Mouse (Mus musculus): ENCODE measurements around the gene Tada1. TPM values are rescaled to one million over a fixed set of nuclear protein-coding genes. Genes with fewer than 3 reads are reported as not detected.

The Tada1 gene
- total RNA-seq, 1 experiment from 2014 or later: 23.5 TPM

DNA sequence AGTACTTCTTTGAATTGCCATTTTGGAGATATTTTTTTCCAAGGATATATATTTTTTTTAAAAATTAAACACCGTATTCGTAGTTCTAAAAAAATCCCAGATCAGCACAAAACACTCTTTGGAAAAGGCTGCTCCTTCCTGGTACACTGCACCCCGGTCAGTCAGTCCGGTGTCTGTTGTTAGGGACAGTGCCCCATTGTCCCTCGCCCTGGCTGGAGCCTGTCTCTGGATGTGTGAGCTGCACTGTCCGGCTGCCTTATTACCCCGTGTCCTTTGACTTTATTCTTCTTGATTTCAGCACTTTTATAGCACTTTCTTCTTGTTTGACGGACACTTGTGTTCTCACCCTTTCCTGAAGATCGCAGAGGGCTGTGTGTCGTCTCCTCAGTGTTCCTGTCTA lies 5.7 kb downstream of the Tada1 start:
- no peak for DNase-seq

DNA sequence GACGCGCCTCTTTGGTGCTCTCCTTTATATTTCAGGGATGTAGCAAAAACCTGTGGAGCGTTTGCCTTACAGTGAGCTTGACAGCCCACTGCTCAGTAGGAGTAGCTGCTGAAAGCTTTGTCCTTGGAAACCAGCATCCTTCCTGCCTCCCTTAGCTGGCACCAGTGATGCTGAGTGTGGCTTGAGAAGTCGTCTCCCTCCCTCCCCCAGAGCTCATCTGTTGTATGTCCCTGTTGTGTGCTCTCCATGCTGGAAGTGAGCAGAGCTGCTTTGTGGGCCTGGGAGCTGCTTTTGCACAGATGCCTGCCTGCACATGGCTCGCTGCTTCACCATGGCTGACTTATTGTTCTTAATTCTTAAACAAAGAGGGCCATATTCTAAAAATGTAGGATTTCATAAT lies 6.5 kb downstream of the Tada1 start:
- no peak for DNase-seq

DNA sequence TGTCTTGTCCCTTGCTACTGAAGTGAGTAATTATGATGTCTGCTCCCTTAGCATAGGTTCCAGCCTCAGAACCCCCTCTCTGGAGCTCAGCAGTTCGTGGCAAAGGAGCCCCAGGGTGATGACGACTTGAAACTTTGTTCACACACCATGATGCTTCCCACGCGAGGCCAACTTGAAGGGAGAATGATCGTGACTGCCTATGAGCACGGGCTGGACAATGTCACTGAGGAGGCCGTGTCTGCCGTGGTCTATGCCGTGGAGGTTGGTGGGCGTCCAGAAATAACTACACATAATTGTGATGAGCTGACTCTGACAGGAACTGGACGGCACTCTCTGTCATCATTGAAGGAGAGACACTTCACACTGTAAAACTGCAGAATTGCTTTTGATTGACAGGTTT lies 9.6 kb downstream of the Tada1 start:
- no peak for DNase-seq

- no peak for DNase-seq
Measured at GRCm38 (mm10) chr1:166389406-166390125, 10.7 kb downstream of the Tada1 start.

- DNase-seq: no peak
Measured at GRCm38 (mm10) chr1:166391671-166392070, 12.8 kb downstream of the Tada1 start.

GRCm38 (mm10) chr1:166394770-166395169 lies 15.9 kb downstream of the Tada1 start:
- DNase-seq: no peak

DNA sequence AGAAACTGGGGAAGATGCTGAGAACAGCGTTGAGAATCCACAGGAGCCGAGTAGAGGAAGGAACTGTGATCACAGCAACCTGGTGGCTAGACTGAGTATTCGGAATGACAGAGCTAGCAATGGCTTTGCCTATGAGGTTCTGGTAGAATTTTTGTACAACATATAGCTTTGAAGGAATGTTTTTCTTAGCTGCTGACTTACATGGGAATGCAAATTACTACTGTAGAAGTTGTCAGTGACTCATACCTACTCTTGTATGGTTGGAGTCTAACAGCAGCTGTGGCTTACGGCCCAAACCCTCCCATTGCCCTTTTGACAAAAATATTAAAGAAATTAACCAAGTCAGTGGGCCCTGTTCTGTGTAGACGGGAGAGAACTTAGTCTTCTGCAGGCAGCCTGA lies 16.8 kb downstream of the Tada1 start:
- no peak for DNase-seq

DNA sequence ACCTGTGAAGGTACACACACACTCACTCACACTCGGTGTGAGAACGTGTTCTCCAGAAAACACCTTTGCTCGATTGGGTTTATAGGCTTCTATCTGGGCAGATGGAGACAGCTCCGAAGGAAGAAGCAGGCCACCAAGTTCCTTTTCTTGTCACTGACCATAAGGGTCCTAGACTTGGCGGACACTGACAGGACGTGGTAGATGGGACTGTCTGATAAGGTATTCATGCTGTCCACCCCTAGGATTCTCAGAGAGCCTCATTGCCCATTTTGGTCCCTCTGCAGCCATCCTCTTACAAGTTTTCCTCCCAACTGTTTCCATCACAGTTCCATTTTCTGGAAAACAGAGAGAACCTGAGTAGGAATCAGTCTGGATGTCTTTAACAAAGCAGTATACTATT lies 17.5 kb downstream of the Tada1 start:
- DNase-seq: no peak

DNA sequence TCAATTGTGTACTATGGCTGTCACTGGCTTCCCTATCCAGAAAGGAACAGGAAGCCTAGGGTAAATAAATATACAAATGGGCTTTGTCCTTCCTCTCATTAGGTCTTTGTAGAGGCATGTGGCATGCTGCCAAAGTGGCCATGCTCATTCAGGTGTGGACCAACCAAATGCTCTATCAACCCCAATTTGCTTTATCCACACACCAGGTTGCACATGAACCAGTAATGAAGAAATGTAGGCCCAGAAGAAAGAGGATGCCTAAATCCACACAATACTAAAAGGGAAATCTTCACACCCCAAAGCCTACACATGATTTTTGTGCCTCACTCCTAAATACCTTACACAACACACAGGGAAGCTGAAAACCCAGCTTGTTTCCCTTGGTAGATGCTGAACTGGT lies 22.6 kb downstream of the Tada1 start:
- no peak for DNase-seq

GRCm38 (mm10) chr1:166402003-166402402 lies 23.1 kb downstream of the Tada1 start:
- no peak for DNase-seq

- no peak for DNase-seq
Measured at GRCm38 (mm10) chr1:166403846-166404245, 24.9 kb downstream of the Tada1 start.

DNA sequence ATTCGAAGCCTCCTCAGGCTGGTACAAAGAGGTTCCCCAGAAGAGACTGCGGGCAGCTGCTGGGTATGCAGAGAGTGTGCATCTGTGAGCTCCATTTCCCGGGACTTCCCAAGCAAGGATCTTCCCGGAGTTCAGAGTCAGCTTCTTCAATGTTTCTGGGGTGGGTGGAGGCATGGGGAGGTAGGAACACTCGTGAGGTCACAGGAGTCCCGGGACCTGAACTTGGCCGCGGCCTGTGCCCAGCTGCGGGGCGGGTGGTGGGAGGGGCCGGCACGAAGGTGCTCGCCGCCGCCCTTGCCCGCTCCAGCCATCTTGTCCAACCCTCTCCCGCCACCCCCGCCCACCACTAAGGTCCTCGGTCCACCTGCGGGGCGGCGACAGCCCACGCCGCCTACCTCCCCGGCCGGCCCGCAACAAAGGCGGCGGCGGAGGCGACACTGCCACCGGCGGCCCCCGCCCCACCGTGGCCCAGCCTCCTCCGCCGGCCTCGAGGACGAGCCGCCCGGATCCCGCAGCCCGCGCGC lies 30.3 kb downstream of the Tada1 start:
- DNase-seq: peak; percentile 55

GRCm38 (mm10) chr1:166409701-166410220 lies 30.9 kb downstream of the Tada1 start, which contains the start of gene Pogk:
Gene Pogk, minus strand, starts transcription at chr1:166409863.
- DNase-seq: peak; percentile 88

- no peak for DNase-seq
Measured at GRCm38 (mm10) chr1:166411541-166411940, 32.6 kb downstream of the Tada1 start.

- DNase-seq: no peak
Measured at GRCm38 (mm10) chr1:166412266-166412665, 33.4 kb downstream of the Tada1 start.

DNA sequence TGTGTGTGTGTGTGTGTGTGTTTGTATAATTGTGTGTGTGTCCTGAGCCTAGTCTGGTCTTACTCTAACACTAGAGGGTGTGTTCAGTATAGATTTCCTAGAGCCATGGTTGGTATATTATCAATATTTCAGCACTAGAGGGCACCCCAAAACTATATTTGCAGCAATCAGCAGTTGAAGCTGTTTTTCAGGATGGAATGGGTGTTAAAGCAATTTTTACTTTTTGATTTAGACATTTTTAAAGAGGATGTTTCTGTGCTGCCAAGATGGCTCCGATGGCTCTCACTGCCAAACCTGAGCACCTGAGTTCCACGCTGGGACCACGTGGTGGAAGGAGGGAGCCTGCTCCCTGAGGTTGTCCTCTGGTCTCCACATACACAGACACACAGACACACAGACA lies 50.2 kb downstream of the Tada1 start:
- DNase-seq: no peak

DNA sequence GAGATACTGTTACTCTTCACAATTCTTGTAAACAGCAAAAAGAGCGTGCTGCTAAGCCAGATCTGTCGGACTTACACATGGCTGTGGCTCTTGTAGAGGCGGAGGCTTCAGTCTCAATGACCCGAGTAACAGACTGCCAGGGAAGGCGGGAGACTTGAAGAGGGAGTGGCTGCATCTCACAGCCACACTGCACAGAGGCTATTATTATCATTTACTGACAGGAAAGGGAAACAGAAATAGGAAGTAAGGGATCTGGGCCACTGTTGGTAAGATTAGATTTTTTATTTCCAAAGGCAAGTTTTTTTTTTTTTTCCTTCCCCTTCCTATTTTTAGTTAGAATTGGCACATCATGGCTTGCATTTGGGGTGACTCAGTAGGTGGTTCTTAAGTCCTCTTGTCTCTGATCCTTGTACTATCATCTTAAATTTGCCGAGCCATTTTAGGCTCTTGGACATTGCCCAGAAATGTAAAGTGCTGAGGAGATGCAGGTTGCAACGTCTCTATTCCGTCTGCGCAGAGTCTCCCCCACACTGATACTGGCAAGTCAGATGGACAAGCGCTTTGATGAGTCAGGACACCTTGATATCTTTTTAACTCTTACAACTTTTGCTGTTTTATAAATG lies 51.0 kb downstream of the Tada1 start:
- no peak for DNase-seq

DNA sequence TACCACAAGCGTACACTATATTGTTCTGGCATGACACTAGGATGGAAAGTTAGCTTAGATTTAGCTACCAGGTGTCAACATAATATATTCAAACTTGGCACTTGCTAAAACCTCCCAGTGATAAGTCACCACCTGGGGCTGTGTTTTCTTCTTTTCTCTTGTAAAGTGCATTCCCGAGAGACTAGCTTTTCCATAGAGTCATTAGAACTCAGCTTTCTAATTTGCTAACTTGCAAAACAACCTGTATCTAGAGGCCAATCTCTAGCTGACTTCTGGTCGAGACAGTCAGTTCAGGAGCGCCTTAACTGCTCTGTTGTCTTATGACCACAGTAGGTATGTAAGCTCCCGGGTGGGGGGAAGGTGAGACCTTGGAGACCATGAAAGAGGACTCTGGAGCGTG lies 60.5 kb downstream of the Tada1 start:
- DNase-seq: no peak

DNA sequence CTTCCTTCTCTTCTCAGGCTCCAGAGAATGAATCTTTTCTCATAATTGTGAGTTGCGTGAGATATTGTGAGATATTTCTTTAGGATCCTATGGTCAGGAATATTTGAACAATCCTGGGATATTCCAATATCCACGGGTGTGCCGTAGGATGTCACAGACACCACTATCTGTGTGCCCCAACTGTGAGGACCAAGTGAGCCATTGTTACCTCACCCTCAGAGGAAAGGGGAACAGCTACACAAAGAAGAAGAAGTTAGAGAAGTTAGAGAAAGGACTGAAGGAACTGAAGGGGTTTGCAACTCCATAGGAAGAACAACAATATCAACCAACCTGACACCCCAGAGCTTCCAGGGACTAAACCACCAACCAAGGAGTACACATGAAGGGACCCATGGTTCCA lies 63.1 kb downstream of the Tada1 start:
- no peak for DNase-seq
